Mouse (Mus musculus) kidney, adult 8-10 months (tissue): ENCODE data around the gene Ubl4b.
A peak's percentile ranks its signal among the peaks of the same experiment; 100 is the strongest.

ENCODE experiments used
- DNase-seq, 2 experiments: peaks; one replicate each; pipeline ENCODE4 v3.0.0; 2022

The Ubl4b gene

DNA sequence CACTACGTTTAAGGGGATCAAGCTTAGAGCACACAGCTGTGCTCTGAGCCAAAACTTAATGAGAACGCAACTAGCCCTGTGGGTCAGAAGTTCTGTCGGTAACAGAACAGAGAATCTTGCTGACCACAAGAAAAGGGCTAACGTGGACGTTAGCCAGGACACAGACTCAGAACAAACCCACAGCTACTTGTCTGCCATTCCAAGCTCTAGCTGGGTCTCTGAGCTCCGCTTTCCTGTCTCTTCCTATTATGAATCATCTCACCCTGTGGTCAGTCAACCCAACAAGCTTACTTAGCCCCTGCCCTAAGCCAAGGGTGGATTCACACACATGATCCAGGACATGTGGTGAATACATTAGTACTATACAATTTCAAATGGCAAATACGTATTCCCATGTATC lies 12.9 kb upstream of the Ubl4b start:
- peak in 1 of 2 experiments; percentile 9 for DNase-seq

DNA sequence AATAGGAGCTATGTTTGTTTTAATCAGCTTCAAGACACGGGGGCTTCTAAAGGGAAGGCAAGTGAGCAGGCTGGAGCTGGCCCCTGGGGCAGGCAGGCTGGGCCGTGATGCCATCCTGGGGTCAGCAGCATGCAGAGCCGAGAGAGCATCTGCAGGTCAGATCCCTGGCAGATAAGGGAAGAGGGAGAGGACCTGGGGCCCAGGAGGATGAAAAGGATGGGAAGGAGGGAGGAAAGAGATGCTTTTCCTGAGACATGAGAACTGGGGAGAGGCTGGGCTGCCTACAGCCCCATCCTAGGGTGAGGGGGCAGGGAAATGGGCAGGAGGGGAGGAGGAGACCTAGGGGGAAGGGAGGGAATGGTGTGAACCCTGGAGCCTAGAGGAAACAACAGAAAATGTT lies 10.5 kb upstream of the Ubl4b start:
- no peak for DNase-seq

DNA sequence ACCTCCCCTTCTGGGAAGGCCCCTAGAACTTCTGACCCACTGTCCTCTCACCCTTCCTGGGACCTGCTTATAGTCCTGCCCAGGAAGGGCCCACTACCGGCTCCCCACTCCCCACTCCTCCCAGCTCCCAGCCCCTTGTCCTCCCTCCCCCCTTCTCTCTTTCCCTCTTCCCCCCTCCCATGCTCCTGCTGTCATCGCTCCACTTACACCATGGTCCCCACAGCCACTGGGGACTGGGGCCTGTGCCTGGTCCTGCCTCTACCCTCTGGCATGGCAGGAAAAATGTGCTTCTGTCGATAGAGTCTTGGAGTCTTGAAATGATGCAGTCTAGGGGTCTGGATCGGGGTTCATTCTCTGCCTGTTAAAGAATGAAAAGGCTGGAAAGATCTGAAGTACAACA lies 9.0 kb upstream of the Ubl4b start:
- DNase-seq: no peak

DNA sequence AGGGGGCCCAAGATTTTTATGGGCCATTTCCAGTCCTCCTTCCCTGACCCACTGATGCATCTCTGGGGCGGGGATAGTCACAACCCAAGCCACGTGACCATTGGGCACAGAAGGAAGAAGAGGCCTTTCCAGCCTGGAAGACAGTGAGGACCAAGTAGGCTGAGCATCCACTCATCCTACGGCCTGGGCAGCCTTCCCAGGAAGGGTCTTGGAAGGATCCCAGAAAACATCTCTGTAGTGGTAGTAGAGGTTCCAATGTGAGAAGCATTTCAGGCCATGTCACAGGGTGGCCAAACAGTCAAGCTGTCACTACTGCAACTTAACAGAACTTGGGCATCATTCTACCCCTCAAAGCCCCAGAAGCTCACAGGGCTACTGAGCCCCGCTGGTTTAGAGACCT lies 7.7 kb upstream of the Ubl4b start:
- DNase-seq: no peak

DNA sequence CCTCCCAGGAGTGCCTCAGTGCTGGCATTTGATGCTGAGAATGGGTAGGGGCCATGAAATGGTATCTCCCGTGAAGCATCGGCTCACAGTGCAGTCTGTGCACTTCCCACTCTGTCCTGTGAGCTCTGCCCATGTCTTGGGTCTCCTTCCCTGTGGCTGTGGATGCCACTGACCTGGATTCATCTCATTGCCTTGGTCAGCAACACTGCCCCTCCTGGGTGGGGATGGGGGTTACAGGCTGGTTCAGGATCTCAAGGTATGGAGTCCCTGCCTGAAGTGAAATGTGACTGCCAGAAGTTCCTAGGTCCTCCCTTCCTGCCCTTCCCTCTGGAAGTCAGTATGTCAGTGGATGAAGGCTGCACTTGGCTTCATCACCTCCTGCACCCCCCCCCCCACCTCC lies 7.2 kb upstream of the Ubl4b start:
- DNase-seq: no peak

DNA sequence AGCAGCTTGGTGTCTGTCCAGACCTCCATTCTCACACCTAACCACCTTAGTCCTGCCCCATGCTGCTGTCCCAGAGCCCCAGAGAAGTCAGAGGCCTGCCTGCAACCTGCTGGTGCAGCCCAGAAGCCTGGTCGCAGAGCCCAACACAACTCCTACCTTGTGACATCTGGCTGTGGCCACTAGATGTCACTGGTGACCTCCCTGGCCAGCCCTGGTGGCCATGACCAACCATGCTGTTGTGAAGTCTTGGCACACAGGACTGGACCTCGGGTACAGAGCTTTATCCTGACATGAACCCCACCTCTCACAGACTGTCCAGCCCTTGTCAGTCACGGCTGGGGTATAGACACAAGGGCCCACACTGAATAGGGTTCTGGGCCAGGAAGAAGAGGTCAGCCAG lies 4.3 kb upstream of the Ubl4b start:
- DNase-seq: peak; percentile 61 to 75

DNA sequence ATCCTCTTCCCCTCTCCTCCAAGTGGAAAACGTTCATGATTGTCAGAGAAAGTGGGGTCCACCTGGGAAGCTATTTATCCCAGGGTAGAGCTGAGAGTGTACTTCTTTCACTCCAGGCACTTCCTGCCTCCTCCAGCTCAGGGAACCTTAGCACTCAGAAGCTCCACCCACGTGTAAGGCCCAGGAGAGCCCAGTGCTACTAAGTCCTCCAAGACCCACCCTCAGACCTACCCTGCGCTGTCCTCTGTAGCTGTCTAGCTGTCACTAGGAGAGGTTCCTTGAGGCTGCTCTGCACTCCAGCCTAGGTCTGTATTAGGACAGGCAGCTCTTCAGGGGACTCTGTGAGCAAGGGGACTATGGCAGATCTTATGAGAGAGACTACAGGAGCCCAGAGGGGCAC lies 3.9 kb upstream of the Ubl4b start:
- DNase-seq: no peak

DNA sequence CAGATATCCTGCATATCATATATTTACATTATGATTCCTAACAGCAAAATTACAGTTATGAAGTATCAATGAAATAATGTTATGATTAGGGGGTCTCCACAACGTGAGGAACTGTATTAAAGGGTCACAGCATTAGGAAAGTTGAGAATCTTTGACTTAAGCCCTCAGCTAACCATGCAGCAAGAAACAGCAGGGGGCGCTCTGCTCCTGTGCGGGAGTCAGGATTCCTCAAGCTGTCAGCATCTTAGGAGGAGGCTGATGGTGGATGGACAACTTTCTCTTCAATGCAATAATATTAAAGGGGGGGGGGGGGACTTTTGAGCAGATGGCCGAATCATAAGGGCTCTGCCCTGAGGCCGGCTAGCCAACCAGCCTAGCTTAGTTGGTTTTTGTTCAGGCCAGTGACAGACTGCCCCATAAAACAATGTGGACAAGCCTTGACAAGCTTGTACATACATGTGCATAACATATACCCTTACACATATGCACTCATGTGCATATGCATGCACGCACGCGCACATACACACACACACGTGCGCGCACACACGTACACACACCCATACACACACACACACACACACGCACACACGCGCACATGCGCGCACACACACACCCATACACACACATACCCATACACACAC lies 4.3 kb downstream of the Ubl4b start:
- peak in 1 of 2 experiments; percentile 69 for DNase-seq

DNA sequence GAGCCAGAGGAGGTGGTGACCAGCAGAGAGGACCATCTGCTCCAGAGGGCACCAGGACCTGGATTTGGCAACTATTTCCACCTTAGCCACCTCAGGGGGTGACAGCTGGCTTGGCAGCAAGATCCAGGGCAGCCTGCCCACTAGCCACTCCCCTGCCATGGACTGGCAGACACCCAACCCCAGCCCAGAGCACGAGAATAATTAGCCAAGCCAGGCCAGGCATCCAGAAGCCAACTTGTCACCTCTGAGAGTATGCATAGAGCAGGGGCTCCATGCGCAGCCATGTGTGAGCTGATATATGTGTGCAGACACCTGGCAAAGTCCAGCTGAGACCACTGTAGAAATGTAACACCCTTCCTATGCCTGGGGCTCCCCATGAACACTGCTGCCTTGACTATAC lies 7.9 kb downstream of the Ubl4b start:
- DNase-seq: peak; percentile 68 to 80

DNA sequence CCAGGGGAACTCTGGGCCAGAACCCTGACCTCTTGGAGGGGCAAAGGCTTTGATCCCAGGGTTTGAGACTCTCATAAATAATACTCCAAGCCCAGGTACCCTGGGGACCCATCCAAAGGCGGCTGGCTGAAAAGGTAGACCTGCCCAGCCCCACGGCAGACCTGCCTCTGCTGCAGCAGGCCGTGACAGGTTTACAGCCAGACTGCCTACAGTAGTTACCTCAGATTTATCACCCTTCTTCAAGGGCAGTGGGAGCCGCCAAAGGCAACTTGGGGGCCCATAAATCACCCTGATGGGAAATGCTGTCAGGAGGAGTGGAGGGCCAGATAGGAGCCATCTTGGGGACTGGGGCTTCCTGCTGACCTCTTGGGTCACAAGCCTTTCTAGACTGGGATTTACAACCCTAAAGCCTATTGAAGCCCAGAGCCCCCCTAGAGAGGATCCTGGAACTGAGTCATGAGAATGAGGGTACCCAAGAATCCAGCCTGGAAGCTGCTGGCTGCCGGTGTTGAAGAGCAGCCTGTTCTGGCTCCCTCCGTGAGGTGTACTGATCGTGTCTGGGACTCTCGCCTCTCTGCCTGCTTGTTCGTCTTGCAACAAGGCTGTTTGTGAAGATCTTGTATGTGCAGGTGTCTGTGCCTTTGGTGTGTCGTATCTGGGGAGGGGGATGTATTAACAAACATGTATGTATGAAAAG lies 9.0 kb downstream of the Ubl4b start:
- DNase-seq: no peak

DNA sequence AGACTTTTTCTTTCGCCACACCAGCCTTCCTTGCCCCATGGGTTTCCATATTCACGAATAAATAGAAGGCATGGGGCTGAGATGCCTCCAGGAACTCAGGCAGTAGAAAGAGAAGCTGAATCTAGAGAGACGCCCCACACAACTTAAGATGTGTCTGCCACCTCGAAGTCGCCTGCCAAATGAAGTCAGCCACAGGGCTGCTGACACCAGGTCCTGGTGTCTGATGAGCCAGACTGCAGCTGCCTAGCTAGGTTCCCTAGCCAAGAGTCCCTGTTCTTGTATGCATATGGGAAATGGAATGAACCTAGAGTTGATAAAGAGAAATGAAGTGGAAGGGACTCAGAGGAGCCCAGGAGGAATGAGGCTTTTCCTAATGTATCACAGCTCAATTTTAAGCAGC lies 9.6 kb downstream of the Ubl4b start:
- DNase-seq: no peak

DNA sequence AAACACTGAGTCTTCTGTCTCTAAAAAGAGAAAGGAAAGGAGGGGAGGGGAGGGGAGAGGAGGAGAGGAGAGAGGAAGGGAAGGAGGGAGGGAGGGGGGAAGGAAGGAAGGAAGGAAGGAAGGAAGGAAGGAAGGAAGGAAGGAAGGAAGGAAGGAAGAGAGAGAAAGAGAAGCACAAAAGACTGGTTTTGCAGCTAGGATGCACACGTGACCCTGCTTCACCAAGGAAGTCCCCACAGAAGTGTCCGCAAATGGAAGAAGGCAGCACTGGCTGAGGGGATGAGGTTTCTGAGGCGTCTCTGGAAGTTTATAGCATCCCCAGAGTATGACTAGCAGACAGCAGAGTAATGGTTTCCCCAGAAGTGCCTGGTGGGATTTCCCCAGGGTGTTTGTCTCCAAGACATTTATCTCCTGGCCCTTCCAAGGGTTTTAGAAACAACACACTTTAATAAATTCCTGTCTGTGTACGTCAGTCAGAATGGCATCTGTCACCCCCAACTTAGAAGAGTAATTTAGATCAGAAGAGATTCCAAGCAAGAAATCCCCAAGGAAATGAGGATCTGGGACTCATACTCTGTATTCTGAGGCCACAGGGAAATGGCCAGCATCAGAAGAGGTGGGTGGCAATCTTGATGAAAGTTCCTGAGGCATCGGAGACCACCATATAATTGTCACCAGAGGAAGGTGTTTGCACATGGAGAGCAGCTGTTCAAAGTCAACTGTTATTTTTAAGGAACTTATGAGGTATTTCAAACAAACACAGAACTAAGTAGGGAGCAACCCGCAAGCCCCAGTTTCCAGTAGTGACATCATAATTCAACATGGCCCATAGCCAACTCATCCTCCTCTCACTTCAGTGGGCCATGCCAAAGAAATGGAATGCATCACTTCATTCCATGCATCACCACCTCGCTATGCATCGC lies 11.5 kb downstream of the Ubl4b start:
- DNase-seq: no peak

DNA sequence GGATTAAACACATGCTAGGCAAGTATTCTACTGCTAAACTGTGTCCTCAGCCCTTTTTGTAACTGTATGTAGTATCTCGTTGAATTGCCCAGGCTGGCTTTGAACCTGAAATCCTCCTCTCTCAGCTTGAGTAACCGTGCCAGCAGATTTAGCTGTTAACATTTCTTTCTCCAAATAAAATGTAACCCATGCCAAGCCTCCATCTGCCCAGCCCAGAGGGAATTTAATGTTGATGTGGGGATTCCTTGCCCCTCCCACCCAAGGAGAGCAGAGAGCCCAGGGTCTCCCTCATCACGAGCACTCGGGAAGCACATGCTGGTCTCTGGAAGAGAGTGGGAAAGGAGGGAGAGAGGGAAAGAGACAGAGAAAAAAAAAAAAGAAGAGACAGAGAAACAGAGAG lies 12.3 kb downstream of the Ubl4b start:
- DNase-seq: no peak

DNA sequence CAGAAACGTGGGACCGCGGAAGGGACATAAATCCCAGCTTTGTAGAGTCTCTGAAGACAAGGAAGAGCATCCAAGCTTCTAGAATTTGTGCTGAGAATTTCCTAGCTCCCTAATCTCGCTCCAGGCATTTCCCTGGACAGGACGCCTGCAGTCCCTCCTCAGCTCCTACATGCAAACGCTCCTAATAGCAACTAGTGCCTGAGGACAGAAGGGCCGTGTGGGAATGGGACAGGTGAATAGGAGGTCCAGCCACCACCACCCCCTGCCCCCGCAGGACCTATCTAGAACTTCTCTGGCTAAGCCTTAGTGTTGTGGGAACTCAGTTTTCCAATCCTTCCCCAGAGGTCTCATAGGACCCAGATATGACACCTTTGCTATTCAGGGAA lies 17.4 kb downstream of the Ubl4b start:
- no peak for DNase-seq

DNA sequence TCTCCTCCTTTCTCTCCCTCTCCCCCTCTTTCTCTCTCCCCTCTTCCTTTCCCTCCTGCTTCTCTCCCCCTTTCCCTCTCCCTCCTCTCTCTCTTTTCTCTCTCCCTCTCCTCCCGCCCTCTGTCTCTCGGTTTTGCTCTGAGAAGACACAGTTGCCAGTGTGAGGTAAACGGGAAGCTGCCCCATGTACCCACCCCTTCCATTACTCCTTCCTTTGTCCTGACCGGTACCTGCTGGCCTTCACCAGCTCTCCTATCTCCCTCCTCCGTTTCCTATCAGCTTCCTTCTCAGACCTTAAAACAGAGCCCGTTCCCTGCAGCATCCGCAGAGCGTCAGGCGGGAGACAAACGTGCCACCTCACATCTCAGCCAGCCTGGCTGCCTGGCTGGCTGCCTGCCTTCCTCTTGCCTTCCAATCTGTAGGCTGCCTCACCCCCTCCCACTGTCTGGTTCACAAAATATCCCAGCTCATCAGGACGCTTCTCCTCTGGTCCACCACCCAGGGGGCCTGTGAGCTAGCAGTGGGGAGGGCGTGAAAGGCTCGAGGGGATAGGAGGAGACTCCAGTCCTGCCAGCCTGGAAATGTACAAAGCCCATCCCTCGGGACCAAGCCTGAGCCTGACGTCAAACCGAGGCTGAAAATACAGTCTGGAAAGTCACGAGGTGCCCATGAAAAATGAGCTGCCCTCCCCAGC lies 17.9 kb downstream of the Ubl4b start:
- DNase-seq: no peak

DNA sequence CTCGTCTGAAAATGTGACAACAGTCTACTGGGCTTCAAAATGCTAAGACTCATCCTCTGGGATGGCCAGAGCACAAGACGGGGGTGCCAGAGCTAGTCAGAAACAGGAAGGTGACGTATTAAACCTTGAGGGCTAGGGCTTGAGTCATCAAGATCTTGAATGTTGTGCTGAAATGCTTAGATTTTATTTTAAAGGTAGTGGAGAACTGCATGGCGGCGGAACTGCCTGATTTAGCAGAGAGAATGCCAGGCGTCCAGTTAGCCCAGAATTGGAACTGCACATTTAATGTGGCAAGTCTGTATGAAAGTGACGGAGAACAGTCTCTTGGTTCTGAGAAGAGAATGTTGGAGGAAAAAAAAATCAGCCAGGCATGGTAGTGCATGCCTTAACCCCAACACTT lies 19.9 kb downstream of the Ubl4b start:
- DNase-seq: no peak

DNA sequence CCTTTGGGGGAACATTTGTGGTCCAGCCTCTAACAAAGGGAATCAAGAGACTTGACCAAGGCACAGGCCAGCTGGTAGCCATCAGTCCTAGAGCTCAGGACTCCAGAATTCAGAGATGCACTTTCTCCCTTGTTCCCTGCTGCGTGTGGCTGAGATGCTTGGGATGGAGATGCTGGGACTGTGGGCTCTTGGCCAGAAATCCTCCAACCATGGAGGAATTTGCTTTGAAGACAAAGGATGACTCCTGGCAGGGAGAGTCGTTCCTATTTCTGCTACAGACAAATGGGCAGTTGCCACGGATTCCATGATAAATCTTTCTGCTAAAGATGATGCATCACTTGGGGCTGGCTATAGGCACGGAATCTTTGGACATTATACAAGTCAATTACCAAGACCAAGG lies 21.3 kb downstream of the Ubl4b start:
- DNase-seq: no peak

DNA sequence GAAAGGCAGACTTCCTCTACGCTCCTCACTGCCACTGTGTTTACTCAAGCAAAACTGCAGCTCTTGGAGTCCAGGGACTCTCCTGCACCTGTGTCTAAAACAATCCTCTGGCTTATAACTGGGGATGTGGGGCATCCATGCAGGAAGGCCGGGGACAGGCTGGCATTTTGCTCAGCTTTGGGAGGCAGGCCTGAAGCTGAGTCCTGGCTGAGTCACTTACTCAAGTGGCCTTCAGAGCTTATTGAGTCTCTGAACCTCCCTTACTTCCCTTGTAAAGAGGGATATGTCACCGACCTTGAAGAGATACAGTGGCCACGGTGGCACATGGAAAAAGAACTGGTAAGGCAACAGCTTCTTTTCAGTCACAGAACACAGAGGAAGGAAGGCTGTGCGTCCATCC lies 24.3 kb downstream of the Ubl4b start:
- no peak for DNase-seq

DNA sequence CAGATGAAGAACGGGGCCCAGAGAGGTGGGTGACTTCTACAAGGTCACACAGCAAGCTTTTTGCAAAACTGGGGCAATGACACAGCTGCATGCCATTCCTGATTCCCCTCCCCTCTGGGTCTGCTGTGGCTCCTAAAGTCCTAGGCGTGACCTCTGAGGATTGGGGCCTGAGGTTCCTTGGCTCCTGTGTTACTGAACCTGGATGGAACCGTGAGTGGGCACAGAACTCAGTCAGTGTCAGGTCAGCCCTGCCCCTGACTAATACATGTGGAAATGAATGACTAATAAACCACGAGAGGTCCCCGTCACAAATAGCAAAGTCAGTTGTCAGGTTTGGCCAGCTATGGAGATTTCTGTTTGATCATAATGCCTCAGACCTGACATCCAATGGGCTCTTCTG lies 25.7 kb downstream of the Ubl4b start:
- no peak for DNase-seq

DNA sequence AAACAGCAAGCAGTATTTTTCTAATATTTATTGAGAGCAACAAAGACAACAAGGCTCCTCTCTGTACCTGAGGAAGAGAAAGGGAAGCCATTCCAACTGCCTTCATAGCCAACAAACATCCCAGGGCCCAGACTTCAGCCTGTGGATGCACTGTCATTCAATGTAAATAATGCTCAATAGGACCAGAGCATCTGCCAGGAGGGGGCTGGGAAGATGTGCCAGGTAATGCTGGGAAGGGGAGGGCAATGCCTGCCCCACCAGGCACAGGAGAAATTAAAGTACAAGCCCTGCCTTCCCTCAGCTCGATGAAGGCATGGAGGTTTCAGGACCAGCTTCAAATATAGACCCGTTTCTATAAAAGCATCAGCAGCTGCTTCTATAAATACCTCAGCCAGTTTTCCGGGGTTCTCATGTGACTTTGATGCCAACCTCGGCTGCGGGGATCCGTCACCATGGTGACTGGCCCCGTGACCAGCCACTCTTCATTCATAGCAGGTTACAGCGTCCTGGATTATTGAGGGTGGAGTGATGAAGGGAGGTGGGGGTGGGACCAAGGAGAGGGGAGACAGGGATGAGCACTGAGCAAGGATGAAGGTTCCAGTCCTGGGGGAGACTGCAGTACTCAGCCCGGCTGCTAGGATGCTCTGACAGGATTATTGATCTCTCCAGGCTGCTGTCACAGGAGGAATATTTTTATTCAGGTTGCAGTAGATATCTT lies 26.3 kb downstream of the Ubl4b start:
- no peak for DNase-seq

DNA sequence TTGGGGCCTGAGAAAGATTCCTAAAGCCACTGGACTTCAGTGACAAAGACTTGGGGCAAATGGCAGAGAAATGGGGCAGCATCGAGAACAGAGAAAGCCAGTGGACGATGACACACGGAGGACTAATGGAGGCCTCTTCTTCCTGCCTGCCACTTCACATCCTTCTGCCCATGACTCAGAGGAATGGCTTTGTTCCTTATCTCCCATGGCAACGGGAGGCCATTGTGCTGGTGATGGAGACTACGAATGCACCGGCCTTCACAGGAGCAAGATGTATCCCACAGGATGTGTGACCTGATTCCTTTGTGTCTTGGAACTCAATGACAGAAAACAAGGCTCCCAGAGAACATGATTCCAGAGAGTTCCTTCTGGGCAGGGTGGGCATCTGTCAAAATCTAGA lies 30.3 kb downstream of the Ubl4b start:
- DNase-seq: no peak

DNA sequence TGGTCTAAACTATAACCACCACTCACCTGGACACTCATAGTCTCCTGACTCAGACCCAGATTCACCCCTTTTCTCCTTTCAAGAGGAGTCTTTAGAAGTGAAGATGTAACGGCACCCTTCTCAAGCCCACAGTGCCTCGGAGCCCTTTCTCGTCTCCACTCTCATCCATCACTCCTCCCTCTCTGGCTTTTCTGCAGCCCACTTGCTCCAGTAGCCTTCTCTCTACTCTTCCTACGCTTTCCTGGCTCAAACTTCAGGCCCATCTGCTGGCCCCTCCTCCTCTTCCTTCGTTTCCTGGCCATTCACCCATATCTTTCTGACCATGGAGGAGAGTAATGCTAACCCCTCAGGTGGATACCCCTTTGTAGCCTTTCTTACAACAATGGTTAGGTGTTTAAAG lies 33.9 kb downstream of the Ubl4b start:
- no peak for DNase-seq

DNA sequence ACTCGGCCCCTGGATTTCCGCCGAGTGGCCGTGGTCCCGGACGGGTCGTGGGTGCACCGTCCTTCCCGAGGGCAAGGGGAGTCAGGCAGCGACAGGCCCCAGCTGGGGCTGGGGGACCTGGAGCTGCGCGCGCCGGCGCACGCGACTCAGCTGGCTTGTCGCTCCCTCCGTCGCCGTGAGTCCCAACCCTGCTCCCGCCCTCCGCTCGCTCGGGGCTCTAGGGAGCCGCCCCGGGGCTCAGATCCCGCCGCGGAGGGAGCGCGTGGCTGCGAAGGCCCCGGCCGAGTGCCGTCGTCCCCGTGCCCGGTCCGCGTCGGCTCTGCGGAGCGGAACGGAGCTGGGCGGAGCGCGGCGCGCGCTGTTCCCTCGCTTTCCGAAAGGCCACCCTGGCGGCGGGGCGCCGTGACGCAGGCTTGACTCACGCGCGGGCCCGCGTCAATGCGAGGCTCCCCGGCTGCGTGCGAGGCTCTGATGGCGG lies 37.2 kb downstream of the Ubl4b start, which contains the start of gene Slc6a17:
Gene Slc6a17 (minus strand): TSS at position 388 of the 478 bp plus-strand sequence.
- peak; percentile 30 to 44 for DNase-seq
